Mouse (Mus musculus): ENCODE results near the gene Nrp1. TPM values are rescaled to one million over a fixed set of nuclear protein-coding genes. Genes with fewer than 3 reads are reported as not detected.
A peak's percentile ranks its signal among the peaks of the same experiment; 100 is the strongest.

Gene Nrp1
- polyA plus RNA-seq, 1 experiment from 2014 or later: 29.1 TPM

GRCm38 (mm10) chr8:128508723-128509122 lies 150.3 kb downstream of the Nrp1 start:
- no peaks in the 10 kb centered on the region for H3K9me3 ChIP-seq (ENCODE audit: control insufficient read depth, low read length)
- H3K4me3 ChIP-seq (ENCODE audit: low read depth, low read length): no peak overlapping the region
- DNase-seq (ENCODE audit: low spot score): no peak
- no peak for ATAC-seq (ENCODE audit: low FRiP score)
- no peak overlapping the region for H3K27ac ChIP-seq (ENCODE audit: low read depth, low read length)
- H3K4me1 ChIP-seq (replicated peaks; ENCODE audit: control insufficient read depth, insufficient read depth, low read length): no peaks in the 10 kb centered on the region
- no peak overlapping the region for H3K9ac ChIP-seq (ENCODE audit: low read depth, low read length)
- H3K36me3 ChIP-seq (ENCODE audit: control insufficient read depth, insufficient read depth, low read length): no peaks in the 10 kb centered on the region
- H3K27me3 ChIP-seq (ENCODE audit: control insufficient read depth, insufficient read depth, low read length): no peaks in the 10 kb centered on the region
- H3K4me2 ChIP-seq (replicated peaks; ENCODE audit: low read depth, low read length): no peak overlapping the region

- ATAC-seq (ENCODE audit: low FRiP score) (no peak), DNase-seq (ENCODE audit: low spot score) (no peak)
- no peak overlapping the region for H3K9ac ChIP-seq (ENCODE audit: low read depth, low read length)
- no peak overlapping the region for H3K27ac ChIP-seq (ENCODE audit: low read depth, low read length)
- H3K9me3 ChIP-seq (ENCODE audit: control insufficient read depth, low read length): no peaks in the 10 kb centered on the region
- H3K4me1 ChIP-seq (replicated peaks; ENCODE audit: control insufficient read depth, insufficient read depth, low read length): no peaks in the 10 kb centered on the region
- no peaks in the 10 kb centered on the region for H3K27me3 ChIP-seq (ENCODE audit: control insufficient read depth, insufficient read depth, low read length)
- H3K36me3 ChIP-seq (ENCODE audit: control insufficient read depth, insufficient read depth, low read length): no peaks in the 10 kb centered on the region
- no peak overlapping the region for H3K4me2 ChIP-seq (replicated peaks; ENCODE audit: low read depth, low read length)
- H3K4me3 ChIP-seq (ENCODE audit: low read depth, low read length): no peak overlapping the region
Measured at GRCm38 (mm10) chr8:128511021-128511420, 152.6 kb downstream of the Nrp1 start.

- no peak for ATAC-seq (ENCODE audit: low FRiP score)
- no peaks in the 10 kb centered on the region for H3K27me3 ChIP-seq (ENCODE audit: control insufficient read depth, insufficient read depth, low read length)
- no peaks in the 10 kb centered on the region for H3K9me3 ChIP-seq (ENCODE audit: control insufficient read depth, low read length)
- H3K36me3 ChIP-seq (ENCODE audit: control insufficient read depth, insufficient read depth, low read length): no peaks in the 10 kb centered on the region
- no peak overlapping the region for H3K27ac ChIP-seq (ENCODE audit: low read depth, low read length)
- H3K4me2 ChIP-seq (replicated peaks; ENCODE audit: low read depth, low read length): no peak overlapping the region
- no peak overlapping the region for H3K9ac ChIP-seq (ENCODE audit: low read depth, low read length)
- WGBS: 79% methylated on average over 1 of the region's 1 CpGs
- H3K4me1 ChIP-seq (replicated peaks; ENCODE audit: control insufficient read depth, insufficient read depth, low read length): no peaks in the 10 kb centered on the region
- DNase-seq (ENCODE audit: low spot score): no peak
- no peak overlapping the region for H3K4me3 ChIP-seq (ENCODE audit: low read depth, low read length)
Measured at GRCm38 (mm10) chr8:128511732-128512131, 153.3 kb downstream of the Nrp1 start.

GRCm38 (mm10) chr8:128516846-128517446 lies 158.5 kb downstream of the Nrp1 start:
- Histone ChIP-seq H3K4me1 (replicated peaks; ENCODE audit: control insufficient read depth, insufficient read depth, low read length) (no peaks in the 10 kb centered on the region), H3K36me3 (ENCODE audit: control insufficient read depth, insufficient read depth, low read length) (no peaks in the 10 kb centered on the region), H3K27ac (ENCODE audit: low read depth, low read length) (no peak overlapping the region), H3K9me3 (ENCODE audit: control insufficient read depth, low read length) (no peaks in the 10 kb centered on the region), H3K4me3 (ENCODE audit: low read depth, low read length) (no peak overlapping the region), H3K9ac (ENCODE audit: low read depth, low read length) (no peak overlapping the region), H3K27me3 (ENCODE audit: control insufficient read depth, insufficient read depth, low read length) (no peaks in the 10 kb centered on the region), H3K4me2 (replicated peaks; ENCODE audit: low read depth, low read length) (no peak overlapping the region)
- no peak for ATAC-seq (ENCODE audit: low FRiP score)
- no peak for DNase-seq (ENCODE audit: low spot score)
- WGBS: 91% methylated on average over 3 of the region's 3 CpGs

GRCm38 (mm10) chr8:128517546-128518102 lies 159.2 kb downstream of the Nrp1 start:
- Histone ChIP-seq H3K9me3 (ENCODE audit: control insufficient read depth, low read length) (no peaks in the 10 kb centered on the region), H3K4me2 (replicated peaks; ENCODE audit: low read depth, low read length) (no peak overlapping the region), H3K36me3 (ENCODE audit: control insufficient read depth, insufficient read depth, low read length) (no peaks in the 10 kb centered on the region), H3K9ac (ENCODE audit: low read depth, low read length) (no peak overlapping the region), H3K27ac (ENCODE audit: low read depth, low read length) (no peak overlapping the region), H3K4me3 (ENCODE audit: low read depth, low read length) (no peak overlapping the region), H3K27me3 (ENCODE audit: control insufficient read depth, insufficient read depth, low read length) (no peaks in the 10 kb centered on the region), H3K4me1 (replicated peaks; ENCODE audit: control insufficient read depth, insufficient read depth, low read length) (no peaks in the 10 kb centered on the region)
- no peak for DNase-seq (ENCODE audit: low spot score)
- ATAC-seq (ENCODE audit: low FRiP score): no peak
- 62% methylated on average over 4 of the region's 4 CpGs for WGBS

GRCm38 (mm10) chr8:128519366-128519765 lies 161.0 kb downstream of the Nrp1 start:
- no peak overlapping the region for H3K4me2 ChIP-seq (replicated peaks; ENCODE audit: low read depth, low read length)
- no peaks in the 10 kb centered on the region for H3K36me3 ChIP-seq (ENCODE audit: control insufficient read depth, insufficient read depth, low read length)
- H3K9ac ChIP-seq (ENCODE audit: low read depth, low read length): no peak overlapping the region
- no peaks in the 10 kb centered on the region for H3K4me1 ChIP-seq (replicated peaks; ENCODE audit: control insufficient read depth, insufficient read depth, low read length)
- no peak overlapping the region for H3K27ac ChIP-seq (ENCODE audit: low read depth, low read length)
- no peak for ATAC-seq (ENCODE audit: low FRiP score)
- peak; percentile 14 for DNase-seq (ENCODE audit: low spot score)
- H3K9me3 ChIP-seq (ENCODE audit: control insufficient read depth, low read length): no peaks in the 10 kb centered on the region
- H3K4me3 ChIP-seq (ENCODE audit: low read depth, low read length): no peak overlapping the region
- WGBS: 82% methylated on average over 1 of the region's 1 CpGs
- no peaks in the 10 kb centered on the region for H3K27me3 ChIP-seq (ENCODE audit: control insufficient read depth, insufficient read depth, low read length)

- no peaks in the 10 kb centered on the region for H3K27me3 ChIP-seq (ENCODE audit: control insufficient read depth, insufficient read depth, low read length)
- no peak overlapping the region for H3K4me3 ChIP-seq (ENCODE audit: low read depth, low read length)
- no peak overlapping the region for H3K4me2 ChIP-seq (replicated peaks; ENCODE audit: low read depth, low read length)
- 48% methylated on average over 7 of the region's 7 CpGs for WGBS
- no peaks in the 10 kb centered on the region for H3K9me3 ChIP-seq (ENCODE audit: control insufficient read depth, low read length)
- H3K36me3 ChIP-seq (ENCODE audit: control insufficient read depth, insufficient read depth, low read length): no peaks in the 10 kb centered on the region
- ATAC-seq (ENCODE audit: low FRiP score) (no peak), DNase-seq (ENCODE audit: low spot score) (peak; percentile 14)
- H3K4me1 ChIP-seq (replicated peaks; ENCODE audit: control insufficient read depth, insufficient read depth, low read length): peaks cover 1% of the 10 kb centered on the region; the same call in 1 of the 2 replicates
- H3K9ac ChIP-seq (ENCODE audit: low read depth, low read length): no peak overlapping the region
- H3K27ac ChIP-seq (ENCODE audit: low read depth, low read length): no peak overlapping the region
Measured at GRCm38 (mm10) chr8:128523825-128524224, 165.4 kb downstream of the Nrp1 start.

- WGBS: 75% methylated on average over 1 of the region's 1 CpGs
- H3K36me3 ChIP-seq (ENCODE audit: control insufficient read depth, insufficient read depth, low read length): no peaks in the 10 kb centered on the region
Measured at GRCm38 (mm10) chr8:128525912-128526311, 167.5 kb downstream of the Nrp1 start.

More at GRCm38 (mm10) chr8:128525912-128526311, 167.5 kb downstream of the Nrp1 start:
- Histone ChIP-seq H3K9ac (ENCODE audit: low read depth, low read length) (no peak overlapping the region), H3K4me2 (replicated peaks; ENCODE audit: low read depth, low read length) (no peak overlapping the region), H3K9me3 (ENCODE audit: control insufficient read depth, low read length) (no peaks in the 10 kb centered on the region), H3K4me3 (ENCODE audit: low read depth, low read length) (no peak overlapping the region), H3K4me1 (replicated peaks; ENCODE audit: control insufficient read depth, insufficient read depth, low read length) (peaks cover 4% of the 10 kb centered on the region; the same call in 1 of the 2 replicates), H3K27me3 (ENCODE audit: control insufficient read depth, insufficient read depth, low read length) (no peaks in the 10 kb centered on the region), H3K27ac (ENCODE audit: low read depth, low read length) (no peak overlapping the region)
- no peak for ATAC-seq (ENCODE audit: low FRiP score)
- no peak for DNase-seq (ENCODE audit: low spot score)

All from hindbrain, embryonic 11.5 days (tissue).